Mouse (Mus musculus): ENCODE measurements around the gene Kremen1. TPM values are rescaled to one million over a fixed set of nuclear protein-coding genes. Genes with fewer than 3 reads are reported as not detected.

Gene Kremen1
- polyA plus RNA-seq, 1 experiment: 9.4 TPM

DNA sequence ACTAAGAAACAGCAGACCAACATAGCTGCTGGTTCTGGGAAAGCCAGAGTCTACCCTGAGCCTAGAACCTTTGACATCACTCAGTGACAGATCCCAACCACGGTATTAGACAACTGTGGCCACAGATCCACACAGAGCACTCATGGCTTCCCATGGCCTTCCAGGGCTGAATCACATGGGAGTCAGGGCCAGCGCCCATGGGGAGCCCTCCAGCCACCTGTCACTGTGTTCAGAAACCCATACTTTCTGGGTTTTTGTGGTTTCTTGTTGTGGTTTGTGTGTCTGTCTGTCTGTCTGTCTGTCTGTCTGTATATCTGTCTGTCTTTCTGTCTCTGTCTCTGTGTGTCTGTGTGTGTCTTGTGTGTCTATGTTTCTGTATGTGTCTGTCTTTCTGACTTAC is 85.5 kb downstream of the Kremen1 start:
- peaks cover 49% of the 10 kb centered on the region for H3K4me1 ChIP-seq (ENCODE audit: control insufficient read depth, insufficient read depth, insufficient read length)
- peak overlapping the region; percentile 85; the same call in 1 of the 2 replicates for H3K27ac ChIP-seq (ENCODE audit: insufficient read depth, low read length)
- H3K27me3 ChIP-seq (ENCODE audit: control insufficient read depth, insufficient read depth, low read length): no peaks in the 10 kb centered on the region
- DNase-seq (ENCODE audit: low read depth in 1 of 2, low spot score in 2 of 2): no peak
- WGBS: 31% methylated on average over 2 of the region's 2 CpGs
- no peaks in the 10 kb centered on the region for H3K36me3 ChIP-seq (ENCODE audit: control insufficient read depth, insufficient read depth, low read length)
- no peak overlapping the region for H3K4me3 ChIP-seq (ENCODE audit: extremely low read depth, insufficient read depth, insufficient read length)
- TF ChIP-seq CTCF (IDR thresholded peaks at IDR 0.05; ENCODE audit: extremely low read depth, insufficient read depth, insufficient read length, insufficient replicate concordance): no peak
- TF ChIP-seq POLR2A (IDR thresholded peaks at IDR 0.05; ENCODE audit: low read depth, low read length): no peak

DNA sequence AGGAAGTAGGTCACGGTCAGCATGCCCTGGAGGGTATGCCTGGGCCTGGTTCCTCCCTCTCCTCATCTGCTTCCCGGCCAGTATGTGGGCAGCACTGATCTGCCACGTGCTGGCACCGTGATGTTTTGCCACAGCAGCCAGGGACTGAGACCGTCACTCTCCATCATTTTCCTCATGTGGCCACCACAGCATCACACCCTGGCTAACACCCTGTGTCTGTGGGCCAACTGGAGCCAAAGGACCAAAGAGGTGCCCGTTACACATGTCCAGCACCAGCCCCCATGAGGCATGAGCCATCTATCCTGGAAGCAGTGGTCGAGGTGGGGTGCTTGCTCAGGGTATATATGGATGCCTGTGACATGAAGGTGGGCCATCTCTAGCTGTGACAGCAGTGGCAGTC is 86.2 kb downstream of the Kremen1 start:
- DNase-seq (ENCODE audit: low read depth in 1 of 2, low spot score in 2 of 2): no peak
- Histone ChIP-seq H3K36me3 (ENCODE audit: control insufficient read depth, insufficient read depth, low read length) (no peaks in the 10 kb centered on the region), H3K27me3 (ENCODE audit: control insufficient read depth, insufficient read depth, low read length) (no peaks in the 10 kb centered on the region), H3K27ac (ENCODE audit: insufficient read depth, low read length) (no peak overlapping the region), H3K4me1 (ENCODE audit: control insufficient read depth, insufficient read depth, insufficient read length) (peaks cover 49% of the 10 kb centered on the region), H3K4me3 (ENCODE audit: extremely low read depth, insufficient read depth, insufficient read length) (no peak overlapping the region)
- WGBS: 84% methylated on average over 7 of the region's 7 CpGs
- TF ChIP-seq POLR2A (IDR thresholded peaks at IDR 0.05; ENCODE audit: low read depth, low read length): no peak
- TF ChIP-seq CTCF (IDR thresholded peaks at IDR 0.05; ENCODE audit: extremely low read depth, insufficient read depth, insufficient read length, insufficient replicate concordance): no peak

DNA sequence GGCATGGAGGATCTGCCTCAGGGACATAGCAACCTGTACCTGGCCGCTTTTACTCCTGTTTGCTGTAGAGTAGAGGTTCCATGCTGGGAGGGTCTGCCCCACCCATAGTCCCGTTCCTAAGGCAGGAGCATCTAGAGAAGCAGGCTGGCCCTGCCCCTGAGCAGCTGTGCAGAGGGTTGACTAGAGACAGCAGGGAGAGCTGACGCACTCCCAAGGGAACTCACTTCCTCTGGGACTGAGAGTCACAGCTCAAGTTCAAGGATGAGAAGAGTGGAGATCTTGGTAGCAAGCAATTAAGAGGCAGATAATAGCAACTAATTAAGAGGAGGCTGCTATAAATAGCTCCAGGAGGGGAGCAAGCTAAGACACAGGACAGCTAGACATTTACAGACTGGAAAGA is 88.5 kb downstream of the Kremen1 start:
- no peak overlapping the region for H3K4me3 ChIP-seq (ENCODE audit: extremely low read depth, insufficient read depth, insufficient read length)

DNA sequence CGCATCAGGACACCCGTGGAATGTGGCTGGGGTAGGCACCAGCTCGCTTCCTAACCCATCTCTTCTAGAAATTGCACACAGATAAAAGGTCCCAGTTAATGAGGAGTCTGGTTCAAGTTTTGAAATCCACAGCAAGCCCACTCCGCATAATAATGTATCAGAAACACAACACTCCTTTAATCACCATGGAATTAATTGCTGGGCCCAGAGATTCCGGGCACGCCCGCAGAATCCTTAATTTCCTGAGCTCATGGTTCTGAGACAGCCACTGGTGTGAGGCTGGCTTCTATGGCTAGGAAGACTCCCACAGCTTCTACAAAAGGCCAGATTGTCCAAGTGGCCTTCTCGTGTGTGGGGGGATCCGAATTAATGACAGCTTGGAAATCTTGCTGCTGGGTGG is 94.0 kb downstream of the Kremen1 start:
- Histone ChIP-seq H3K36me3 (ENCODE audit: control insufficient read depth, insufficient read depth, low read length) (no peaks in the 10 kb centered on the region), H3K4me1 (ENCODE audit: control insufficient read depth, insufficient read depth, insufficient read length) (no peaks in the 10 kb centered on the region), H3K4me3 (ENCODE audit: extremely low read depth, insufficient read depth, insufficient read length) (no peak overlapping the region), H3K27me3 (ENCODE audit: control insufficient read depth, insufficient read depth, low read length) (no peaks in the 10 kb centered on the region), H3K27ac (ENCODE audit: insufficient read depth, low read length) (no peak overlapping the region)
- WGBS: 89% methylated on average over 9 of the region's 9 CpGs
- no peak for DNase-seq (ENCODE audit: low read depth in 1 of 2, low spot score in 2 of 2)
- no peak for TF ChIP-seq POLR2A (IDR thresholded peaks at IDR 0.05; ENCODE audit: low read depth, low read length)
- no peak for TF ChIP-seq CTCF (IDR thresholded peaks at IDR 0.05; ENCODE audit: extremely low read depth, insufficient read depth, insufficient read length, insufficient replicate concordance)

More for the DNA sequence above, 88.5 kb downstream of the Kremen1 start:
- no peak for DNase-seq (ENCODE audit: low read depth in 1 of 2, low spot score in 2 of 2)
- Histone ChIP-seq H3K27ac (ENCODE audit: insufficient read depth, low read length) (no peak overlapping the region), H3K27me3 (ENCODE audit: control insufficient read depth, insufficient read depth, low read length) (no peaks in the 10 kb centered on the region), H3K36me3 (ENCODE audit: control insufficient read depth, insufficient read depth, low read length) (no peaks in the 10 kb centered on the region), H3K4me1 (ENCODE audit: control insufficient read depth, insufficient read depth, insufficient read length) (peaks cover 37% of the 10 kb centered on the region)
- TF ChIP-seq CTCF (IDR thresholded peaks at IDR 0.05; ENCODE audit: extremely low read depth, insufficient read depth, insufficient read length, insufficient replicate concordance): no peak
- TF ChIP-seq POLR2A (IDR thresholded peaks at IDR 0.05; ENCODE audit: low read depth, low read length): no peak
- 46% methylated on average over 3 of the region's 3 CpGs for WGBS

DNA sequence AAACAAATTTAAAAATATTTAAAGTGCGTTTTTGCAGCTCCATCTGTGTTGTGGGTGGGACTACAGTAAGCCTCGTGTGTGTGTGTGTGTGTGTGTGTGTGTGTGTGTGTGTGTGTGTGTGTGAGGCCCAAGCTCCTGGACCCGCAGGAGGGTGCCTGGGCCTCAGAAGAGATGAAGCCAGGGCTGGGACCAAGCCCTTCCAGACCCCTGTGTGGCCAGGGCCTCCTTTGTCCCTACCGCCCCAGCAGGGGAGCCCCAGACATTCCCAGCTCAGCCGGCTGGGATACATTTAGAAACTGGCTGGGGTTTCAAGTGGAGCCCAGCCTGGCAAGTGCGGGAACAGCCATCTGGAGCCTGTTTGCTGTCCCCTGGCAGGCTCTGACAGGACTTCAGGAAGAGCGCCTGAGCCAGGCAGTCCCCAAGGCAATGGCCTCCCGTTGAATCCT is 95.9 kb downstream of the Kremen1 start:
- Histone ChIP-seq H3K4me1 (ENCODE audit: control insufficient read depth, insufficient read depth, insufficient read length) (no peaks in the 10 kb centered on the region), H3K36me3 (ENCODE audit: control insufficient read depth, insufficient read depth, low read length) (no peaks in the 10 kb centered on the region), H3K4me3 (ENCODE audit: extremely low read depth, insufficient read depth, insufficient read length) (no peak overlapping the region), H3K27me3 (ENCODE audit: control insufficient read depth, insufficient read depth, low read length) (no peaks in the 10 kb centered on the region), H3K27ac (ENCODE audit: insufficient read depth, low read length) (no peak overlapping the region)
- DNase-seq (ENCODE audit: low read depth in 1 of 2, low spot score in 2 of 2): no peak
- TF ChIP-seq CTCF (IDR thresholded peaks at IDR 0.05; ENCODE audit: extremely low read depth, insufficient read depth, insufficient read length, insufficient replicate concordance) (no peak), POLR2A (IDR thresholded peaks at IDR 0.05; ENCODE audit: low read depth, low read length) (no peak)
- WGBS: 80% methylated on average over 8 of the region's 8 CpGs

DNA sequence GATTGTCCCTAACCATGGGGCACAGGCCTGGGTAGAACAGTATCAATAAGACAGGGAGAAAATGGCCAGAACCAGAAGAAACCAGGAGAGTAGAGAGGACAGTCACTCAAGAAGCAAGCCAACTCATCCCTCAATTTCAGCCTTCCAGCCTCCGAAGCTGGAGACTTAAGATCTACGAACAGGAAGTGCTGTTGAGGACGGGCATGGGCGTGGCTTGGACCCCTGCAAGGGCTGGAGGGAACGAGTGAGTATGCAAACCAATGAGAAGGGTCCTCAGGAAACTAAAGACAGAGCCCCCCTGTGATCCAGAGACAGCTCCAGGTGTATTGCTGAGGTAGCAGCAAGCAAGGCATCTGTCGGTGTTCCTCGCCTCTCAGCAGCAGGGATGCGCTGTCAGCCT is 97.0 kb downstream of the Kremen1 start:
- 64% methylated on average over 8 of the region's 8 CpGs for WGBS
- Histone ChIP-seq H3K4me1 (ENCODE audit: control insufficient read depth, insufficient read depth, insufficient read length) (no peaks in the 10 kb centered on the region), H3K36me3 (ENCODE audit: control insufficient read depth, insufficient read depth, low read length) (no peaks in the 10 kb centered on the region), H3K27ac (ENCODE audit: insufficient read depth, low read length) (no peak overlapping the region), H3K27me3 (ENCODE audit: control insufficient read depth, insufficient read depth, low read length) (no peaks in the 10 kb centered on the region), H3K4me3 (ENCODE audit: extremely low read depth, insufficient read depth, insufficient read length) (no peak overlapping the region)
- DNase-seq (ENCODE audit: low read depth in 1 of 2, low spot score in 2 of 2): no peak
- TF ChIP-seq CTCF (IDR thresholded peaks at IDR 0.05; ENCODE audit: extremely low read depth, insufficient read depth, insufficient read length, insufficient replicate concordance): no peak
- TF ChIP-seq POLR2A (IDR thresholded peaks at IDR 0.05; ENCODE audit: low read depth, low read length): no peak

DNA sequence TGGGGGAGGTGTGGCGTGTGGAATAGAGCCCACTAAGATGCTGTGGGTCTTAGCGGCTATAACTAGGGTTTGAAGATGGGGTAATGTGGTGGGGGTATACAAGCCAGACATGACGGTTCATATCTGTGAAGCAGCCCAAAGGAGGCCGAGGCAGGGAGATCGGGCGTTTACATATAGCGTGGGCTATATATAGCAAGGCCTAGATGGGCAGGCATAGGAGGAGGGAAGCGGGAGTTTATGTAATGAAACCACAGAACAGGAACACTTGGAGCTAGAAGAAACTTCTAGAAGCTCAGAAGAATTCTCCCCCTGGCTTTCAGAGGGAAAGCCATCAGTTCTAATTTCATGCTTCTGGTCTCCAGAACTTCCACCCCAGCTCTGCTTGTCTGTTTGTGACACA is 97.9 kb downstream of the Kremen1 start:
- H3K36me3 ChIP-seq (ENCODE audit: control insufficient read depth, insufficient read depth, low read length): no peaks in the 10 kb centered on the region
- WGBS: 75% methylated on average over 8 of the region's 8 CpGs
- no peaks in the 10 kb centered on the region for H3K4me1 ChIP-seq (ENCODE audit: control insufficient read depth, insufficient read depth, insufficient read length)
- no peak overlapping the region for H3K27ac ChIP-seq (ENCODE audit: insufficient read depth, low read length)
- TF ChIP-seq POLR2A (IDR thresholded peaks at IDR 0.05; ENCODE audit: low read depth, low read length) (no peak), CTCF (IDR thresholded peaks at IDR 0.05; ENCODE audit: extremely low read depth, insufficient read depth, insufficient read length, insufficient replicate concordance) (no peak)
- no peak overlapping the region for H3K4me3 ChIP-seq (ENCODE audit: extremely low read depth, insufficient read depth, insufficient read length)
- no peak for DNase-seq (ENCODE audit: low read depth in 1 of 2, low spot score in 2 of 2)
- H3K27me3 ChIP-seq (ENCODE audit: control insufficient read depth, insufficient read depth, low read length): no peaks in the 10 kb centered on the region

Data from spleen, adult 2 months (tissue).